Mouse (Mus musculus) stomach, postnatal 0 days (tissue): Measurements from ENCODE around the gene Ndufs3.

ENCODE experiments used
- CTCF ChIP-seq: IDR thresholded peaks from 2 replicates; pipeline ENCODE4 v1.5.1; 2016; ENCODE audit warnings: antibody characterized with exemption, low read depth, mild to moderate bottlenecking, moderate library complexity
- EP300 ChIP-seq: optimal IDR thresholded peaks from 2 replicates; pipeline ENCODE3; 2016; ENCODE audit warnings: antibody characterized with exemption

DNA sequence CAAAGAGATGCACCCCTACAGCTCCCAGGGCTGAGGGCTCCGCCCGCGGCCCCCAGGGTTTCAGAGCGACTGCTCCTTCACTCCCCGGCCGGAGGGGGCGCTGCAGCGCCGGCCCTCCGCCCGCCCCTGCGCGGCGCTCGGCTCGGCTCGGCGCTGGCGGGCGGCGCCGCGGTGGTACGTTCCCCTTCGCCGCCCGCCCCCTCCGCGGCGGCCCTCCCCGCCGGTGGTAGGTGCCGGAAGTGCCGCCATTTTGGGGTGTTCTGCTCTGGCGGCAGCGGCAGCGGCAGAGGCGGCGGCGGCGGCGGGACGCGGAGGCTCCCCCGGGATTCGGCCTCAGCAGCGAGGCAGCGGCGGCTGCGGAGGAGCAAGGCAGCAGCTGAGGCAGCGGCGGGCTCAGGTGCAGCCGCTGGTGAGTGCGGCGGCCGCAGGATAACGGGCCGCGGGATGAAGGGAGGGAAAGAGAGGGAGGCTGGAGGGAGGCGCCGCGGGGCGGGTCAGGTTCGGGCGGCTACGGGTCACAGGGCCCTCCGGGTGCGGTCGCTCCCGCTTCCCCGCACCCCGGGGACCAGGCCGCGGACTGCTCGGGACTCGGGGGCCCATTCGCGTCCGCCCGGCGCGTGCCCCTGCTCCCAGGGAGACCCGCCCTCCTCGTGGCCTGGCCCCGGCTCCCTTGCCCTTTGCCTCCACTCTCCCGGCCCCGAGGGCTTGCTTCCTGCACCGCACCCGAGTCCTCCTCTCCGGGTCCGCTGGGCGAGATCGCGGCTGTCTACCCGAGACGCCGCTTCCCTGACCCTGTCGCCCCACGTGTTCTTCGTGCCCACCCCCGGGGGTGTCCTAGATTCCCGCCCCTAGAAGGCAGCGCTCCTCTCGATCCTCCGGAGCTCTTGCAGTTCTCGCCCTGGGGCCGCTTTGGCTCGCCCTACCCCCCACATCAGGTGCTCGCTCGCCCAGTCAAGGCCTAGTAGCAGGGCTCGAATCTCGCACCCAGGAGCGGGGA lies 35.9 kb upstream of the Ndufs3 start, which contains the start of gene Celf1:
- TF ChIP-seq CTCF (peak; percentile 69), EP300 (no peak)
